Mouse (Mus musculus) hindbrain, embryonic 10.5 days (tissue): Measurements from ENCODE around the gene Bcl6b. TPM values are rescaled to one million over a fixed set of nuclear protein-coding genes. Genes with fewer than 3 reads are reported as not detected.

Source experiments
- DNase-seq: peaks from one replicate; pipeline ENCODE4 v3.0.0-alpha.2; 2017; ENCODE audit warnings: low spot score
- H3K27ac ChIP-seq: fragments of 300-500 bp; sonication (generic); 2 replicates; pipeline ENCODE4 v1.5.1; 2016; ENCODE audit warnings: mild to moderate bottlenecking, moderate library complexity
- H3K27me3 ChIP-seq: fragments of 300-500 bp; sonication (generic); 2 replicates; pipeline ENCODE4 v1.6.1; 2016; ENCODE audit warnings: mild to moderate bottlenecking; ENCODE audit not compliant: poor library complexity, insufficient read depth, severe bottlenecking
- H3K36me3 ChIP-seq: fragments of 300-500 bp; sonication (generic); 2 replicates; pipeline ENCODE4 v1.6.1; 2016; ENCODE audit warnings: mild to moderate bottlenecking, moderate library complexity
- H3K4me1 ChIP-seq: fragments of 300-500 bp; sonication (generic); replicated peaks from 2 replicates; pipeline ENCODE4 v1.6.1; 2016; ENCODE audit warnings: mild to moderate bottlenecking
- H3K4me3 ChIP-seq: fragments of 300-500 bp; sonication (generic); 2 replicates; pipeline ENCODE4 v1.5.1; 2016; ENCODE audit warnings: mild to moderate bottlenecking, moderate library complexity
- H3K9me3 ChIP-seq: fragments of 300-500 bp; sonication (generic); 2 replicates; pipeline ENCODE4 v1.6.1; 2016; ENCODE audit warnings: mild to moderate bottlenecking, moderate library complexity
- WGBS: fragments of 180-500 bp; shearing (Covaris S2); methylation state at CpG from one replicate; pipeline ENCODE4 v1.1.7; 2016; 5-methylcytosine and 5-hydroxymethylcytosine counted together
- polyA plus RNA-seq: library from polyadenylated mRNA; unstranded; fragments of >200 nt; fragmentation: Nextera tagmentation; extraction: Ambion mirVana; gene quantifications from 2 replicates; pipeline ENCODE4 v1.2.1, GENCODE M21; 2016

Gene Bcl6b
- polyA plus RNA-seq, 1 experiment from 2014 or later = 5.6 TPM

GRCm38 (mm10) chr11:70216103-70216502 is 13.5 kb downstream of the Bcl6b start:
- H3K4me3 ChIP-seq = no peak overlapping the region
- H3K27ac ChIP-seq = no peak overlapping the region
- DNase-seq = no peak
- H3K4me1 ChIP-seq = peaks cover 52% of the 10 kb centered on the region
- H3K9me3 ChIP-seq = no peaks in the 10 kb centered on the region
- 50% methylated on average over 3 of the region's 3 CpGs for WGBS
- peaks cover 73% of the 10 kb centered on the region for H3K27me3 ChIP-seq
- peaks cover 22% of the 10 kb centered on the region for H3K36me3 ChIP-seq

- Histone ChIP-seq H3K4me3 (peak overlapping the region; percentile 50), H3K36me3 (peaks cover 22% of the 10 kb centered on the region), H3K27me3 (peaks cover 73% of the 10 kb centered on the region), H3K27ac (no peak overlapping the region), H3K4me1 (peaks cover 45% of the 10 kb centered on the region), H3K9me3 (no peaks in the 10 kb centered on the region)
- 9% methylated on average over 22 of the region's 22 CpGs for WGBS
- DNase-seq = no peak
These were observed 14.3 kb downstream of the Bcl6b start for GRCm38 (mm10) chr11:70215301-70215700.

GRCm38 (mm10) chr11:70214856-70215209 is 14.8 kb downstream of the Bcl6b start:
- 2% methylated on average over 18 of the region's 18 CpGs for WGBS
- no peak for DNase-seq
- H3K27me3 ChIP-seq = peaks cover 73% of the 10 kb centered on the region

GRCm38 (mm10) chr11:70214191-70214855 is 15.3 kb downstream of the Bcl6b start:
- peak; percentile 52 for DNase-seq
- peak overlapping the region; percentile 60; the same call in 1 of the 2 replicates for H3K27ac ChIP-seq
- peaks cover 36% of the 10 kb centered on the region for H3K4me1 ChIP-seq
- H3K9me3 ChIP-seq = no peaks in the 10 kb centered on the region
- H3K27me3 ChIP-seq = peaks cover 73% of the 10 kb centered on the region
- peak overlapping the region; percentile 50 for H3K4me3 ChIP-seq
- H3K36me3 ChIP-seq = peaks cover 22% of the 10 kb centered on the region
- under 1% methylated on average over 46 of the region's 46 CpGs for WGBS

More at GRCm38 (mm10) chr11:70214856-70215209, 14.8 kb downstream of the Bcl6b start:
- Histone ChIP-seq H3K36me3 (peaks cover 22% of the 10 kb centered on the region), H3K4me1 (peaks cover 41% of the 10 kb centered on the region), H3K9me3 (no peaks in the 10 kb centered on the region), H3K4me3 (peak overlapping the region; percentile 50), H3K27ac (no peak overlapping the region)

- Histone ChIP-seq H3K27me3 (peaks cover 67% of the 10 kb centered on the region), H3K9me3 (no peaks in the 10 kb centered on the region), H3K27ac (0 out of 2 replicates have a peak overlapping the region, but pooled peaks have one; percentile 60), H3K4me3 (peak overlapping the region; percentile 50), H3K4me1 (peaks cover 30% of the 10 kb centered on the region), H3K36me3 (peaks cover 19% of the 10 kb centered on the region)
- WGBS = 6% methylated on average over 26 of the region's 26 CpGs
- DNase-seq = no peak
These were observed 15.9 kb downstream of the Bcl6b start for GRCm38 (mm10) chr11:70213736-70214135.

GRCm38 (mm10) chr11:70212896-70213295 is 16.7 kb downstream of the Bcl6b start:
- H3K9me3 ChIP-seq = no peaks in the 10 kb centered on the region
- peaks cover 25% of the 10 kb centered on the region for H3K4me1 ChIP-seq
- peaks cover 11% of the 10 kb centered on the region for H3K36me3 ChIP-seq
- H3K27ac ChIP-seq = no peak overlapping the region
- peak; percentile 47 for DNase-seq
- peaks cover 61% of the 10 kb centered on the region for H3K27me3 ChIP-seq
- WGBS = 15% methylated on average over 9 of the region's 9 CpGs
- no peak overlapping the region for H3K4me3 ChIP-seq

- Histone ChIP-seq H3K36me3 (peaks cover 7% of the 10 kb centered on the region), H3K27me3 (peaks cover 56% of the 10 kb centered on the region), H3K27ac (no peak within 1 kb of the TSS), H3K4me1 (peaks cover 25% of the 10 kb centered on the region), H3K4me3 (peak within 1 kb of the TSS; percentile 50; the same call in 1 of the 2 replicates), H3K9me3 (no peaks in the 10 kb centered on the region)
- WGBS = 68% methylated on average over 6 of the region's 6 CpGs
- no peak for DNase-seq
These were observed 17.2 kb downstream of the Bcl6b start, which contains the start of gene Slc16a11 for GRCm38 (mm10) chr11:70212423-70212822. Slc16a11 (plus strand) TSS chr11:70212752.

- Histone ChIP-seq H3K27ac (no peak overlapping the region), H3K27me3 (peaks cover 51% of the 10 kb centered on the region), H3K4me1 (peaks cover 25% of the 10 kb centered on the region), H3K36me3 (peaks cover 2% of the 10 kb centered on the region; the same call in 1 of the 2 replicates), H3K9me3 (no peaks in the 10 kb centered on the region), H3K4me3 (no peak overlapping the region)
- no peak for DNase-seq
- 82% methylated on average over 6 of the region's 6 CpGs for WGBS
These were observed 17.6 kb downstream of the Bcl6b start for GRCm38 (mm10) chr11:70211972-70212371.

GRCm38 (mm10) chr11:70210681-70211080 is 18.9 kb downstream of the Bcl6b start:
- H3K4me1 ChIP-seq = peaks cover 22% of the 10 kb centered on the region
- H3K36me3 ChIP-seq = no peaks in the 10 kb centered on the region
- no peak overlapping the region for H3K27ac ChIP-seq
- no peaks in the 10 kb centered on the region for H3K9me3 ChIP-seq
- no peak for DNase-seq
- 86% methylated on average over 2 of the region's 2 CpGs for WGBS
- no peak overlapping the region for H3K4me3 ChIP-seq
- peaks cover 38% of the 10 kb centered on the region for H3K27me3 ChIP-seq

- 75% methylated on average over 5 of the region's 5 CpGs for WGBS
- Histone ChIP-seq H3K4me3 (no peak overlapping the region), H3K4me1 (peaks cover 4% of the 10 kb centered on the region), H3K9me3 (no peaks in the 10 kb centered on the region), H3K36me3 (no peaks in the 10 kb centered on the region), H3K27me3 (peaks cover 20% of the 10 kb centered on the region), H3K27ac (no peak overlapping the region)
- no peak for DNase-seq
These were observed 20.7 kb downstream of the Bcl6b start for GRCm38 (mm10) chr11:70208778-70209388.

- Histone ChIP-seq H3K9me3 (no peaks in the 10 kb centered on the region), H3K27me3 (peaks cover 4% of the 10 kb centered on the region), H3K27ac (no peak overlapping the region), H3K36me3 (no peaks in the 10 kb centered on the region), H3K4me1 (no peaks in the 10 kb centered on the region), H3K4me3 (no peak overlapping the region)
- WGBS = 89% methylated on average over 7 of the region's 7 CpGs
- no peak for DNase-seq
These were observed 22.3 kb downstream of the Bcl6b start for GRCm38 (mm10) chr11:70207283-70207682.

- Histone ChIP-seq H3K4me1 (no peaks in the 10 kb centered on the region), H3K27me3 (no peaks in the 10 kb centered on the region), H3K36me3 (no peaks in the 10 kb centered on the region), H3K4me3 (no peak overlapping the region), H3K9me3 (no peaks in the 10 kb centered on the region), H3K27ac (no peak overlapping the region)
- DNase-seq = no peak
- 81% methylated on average over 2 of the region's 2 CpGs for WGBS
These were observed 22.8 kb downstream of the Bcl6b start for GRCm38 (mm10) chr11:70206801-70207200.

- H3K27ac ChIP-seq = no peak overlapping the region
- no peaks in the 10 kb centered on the region for H3K9me3 ChIP-seq
- H3K36me3 ChIP-seq = no peaks in the 10 kb centered on the region
- H3K4me3 ChIP-seq = no peak overlapping the region
- peaks cover 12% of the 10 kb centered on the region; the same call in 1 of the 2 replicates for H3K4me1 ChIP-seq
- WGBS = 41% methylated on average over 5 of the region's 5 CpGs
- no peaks in the 10 kb centered on the region for H3K27me3 ChIP-seq
- peak; percentile 84 for DNase-seq
These were observed 27.9 kb downstream of the Bcl6b start for GRCm38 (mm10) chr11:70201691-70202090.
